Mouse (Mus musculus): ENCODE measurements at regions not wholly inside any gene's neighbourhood (a gene's known extent, or its start where the extent isn't known, plus 50 kb on each side); places are given as distances from the start of the nearest gene placed in this dataset.

DNA sequence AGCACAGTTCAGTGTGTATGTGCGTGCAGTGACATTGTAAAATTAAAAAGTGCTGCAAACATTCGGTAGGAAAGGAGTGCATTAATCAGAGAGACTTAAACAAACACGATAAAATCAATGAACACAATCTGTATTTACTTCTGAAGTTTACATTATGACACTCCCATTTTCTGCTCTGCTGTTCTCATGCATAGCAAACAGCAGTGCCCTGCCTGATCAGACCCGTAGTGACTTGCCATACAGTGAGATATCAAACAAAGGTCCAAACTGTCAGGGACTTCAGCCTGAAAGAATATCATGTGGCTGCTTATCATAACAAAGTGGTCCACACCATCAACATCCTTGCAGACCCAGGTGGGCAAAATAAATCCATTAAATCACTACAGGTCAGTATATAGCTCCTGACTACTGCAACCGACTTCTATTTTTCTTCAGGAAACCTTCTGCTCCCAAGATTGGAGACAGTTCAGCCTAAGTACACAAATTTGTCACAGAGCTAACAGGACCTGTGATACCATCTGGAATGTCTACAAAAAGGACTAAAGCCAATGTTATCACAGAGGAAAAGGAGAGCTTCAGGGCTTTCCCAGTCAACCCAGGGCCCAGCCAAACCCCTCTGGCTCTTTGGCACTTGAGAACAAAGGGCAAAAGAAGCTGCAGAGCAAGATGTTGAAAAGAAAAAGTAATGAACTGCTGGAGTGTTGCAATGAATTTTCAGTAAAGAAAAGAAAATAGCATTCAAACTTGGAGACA is 495.8 kb downstream of the Trib2 start:
- TF ChIP-seq HCFC1 (IDR thresholded peaks at IDR 0.05; ENCODE audit: borderline replicate concordance, insufficient read depth, low read length) (no peak), CHD2 (IDR thresholded peaks at IDR 0.05; ENCODE audit: low read depth, low read length) (no peak), ZC3H11A (IDR thresholded peaks at IDR 0.05; ENCODE audit: borderline replicate concordance, low read depth, low read length) (no peak), MAFK (IDR thresholded peaks at IDR 0.05; ENCODE audit: insufficient read depth, low read depth, low read length) (no peak), ZNF384 (IDR thresholded peaks at IDR 0.05; ENCODE audit: low read depth, low read length) (no peak)
- Histone ChIP-seq H3K36me3 (ENCODE audit: control insufficient read depth, insufficient read depth, low read length, poor library complexity, severe bottlenecking) (no peaks in the 10 kb centered on the region), H3K9me3 (ENCODE audit: control insufficient read depth, insufficient read depth, low read depth, low read length) (no peaks in the 10 kb centered on the region), H3K4me3 (ENCODE audit: insufficient read depth in 1 of 2, low read depth in 1 of 2, low read length in 2 of 2, poor library complexity in 1 of 2, severe bottlenecking in 1 of 2) (no peak overlapping the region), H3K9ac (ENCODE audit: insufficient read depth, low read depth, low read length, poor library complexity, severe bottlenecking) (no peak overlapping the region), H3K4me1 (ENCODE audit: control insufficient read depth in 2 of 2, insufficient read depth in 2 of 2, low read length in 2 of 2, poor library complexity in 1 of 2) (no peaks in the 10 kb centered on the region), H3K27ac (ENCODE audit: insufficient read depth, low read depth, low read length, poor library complexity, severe bottlenecking) (no peak overlapping the region)
- DNase-seq (ENCODE audit: low read depth, low spot score): no peak
- in situ Hi-C loops (cut with MboI; ENCODE audit: low sequenced_read_pairs in 2 of 2, unreplicated experiment in 2 of 2): no loop called here

DNA sequence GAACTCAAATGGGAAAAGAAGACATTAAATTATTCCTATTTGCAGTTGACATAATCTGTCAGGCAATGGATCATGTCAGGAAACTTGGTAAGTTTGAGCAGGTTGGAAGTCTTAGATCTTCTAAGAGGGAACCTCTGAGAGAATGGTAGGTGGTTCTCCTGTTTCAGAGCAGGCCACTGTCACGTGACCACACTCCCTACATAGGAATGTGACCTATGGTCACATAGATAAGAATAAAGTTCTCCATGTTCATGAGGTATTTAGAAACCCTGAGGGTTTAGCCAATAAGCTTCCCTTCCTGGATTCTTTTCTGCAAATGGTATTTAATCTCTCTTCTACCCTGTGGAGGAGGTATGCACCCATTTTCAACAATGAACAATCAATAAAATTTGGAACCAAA is 497.1 kb downstream of the Trib2 start:
- H3K9ac ChIP-seq (ENCODE audit: insufficient read depth, low read depth, low read length, poor library complexity, severe bottlenecking): no peak overlapping the region
- H3K27ac ChIP-seq (ENCODE audit: insufficient read depth, low read depth, low read length, poor library complexity, severe bottlenecking): no peak overlapping the region
- no peaks in the 10 kb centered on the region for H3K36me3 ChIP-seq (ENCODE audit: control insufficient read depth, insufficient read depth, low read length, poor library complexity, severe bottlenecking)
- no peak for TF ChIP-seq ZNF384 (IDR thresholded peaks at IDR 0.05; ENCODE audit: low read depth, low read length)
- no peak for TF ChIP-seq CHD2 (IDR thresholded peaks at IDR 0.05; ENCODE audit: low read depth, low read length)
- no peak for TF ChIP-seq HCFC1 (IDR thresholded peaks at IDR 0.05; ENCODE audit: borderline replicate concordance, insufficient read depth, low read length)
- TF ChIP-seq ZC3H11A (IDR thresholded peaks at IDR 0.05; ENCODE audit: borderline replicate concordance, low read depth, low read length): no peak
- TF ChIP-seq MAFK (IDR thresholded peaks at IDR 0.05; ENCODE audit: insufficient read depth, low read depth, low read length): no peak
- no peaks in the 10 kb centered on the region for H3K4me1 ChIP-seq (ENCODE audit: control insufficient read depth in 2 of 2, insufficient read depth in 2 of 2, low read length in 2 of 2, poor library complexity in 1 of 2)
- H3K9me3 ChIP-seq (ENCODE audit: control insufficient read depth, insufficient read depth, low read depth, low read length): no peaks in the 10 kb centered on the region
- DNase-seq (ENCODE audit: low read depth, low spot score): no peak
- in situ Hi-C loops (cut with MboI; ENCODE audit: low sequenced_read_pairs in 2 of 2, unreplicated experiment in 2 of 2): no loop called here
- no peak overlapping the region for H3K4me3 ChIP-seq (ENCODE audit: insufficient read depth in 1 of 2, low read depth in 1 of 2, low read length in 2 of 2, poor library complexity in 1 of 2, severe bottlenecking in 1 of 2)

DNA sequence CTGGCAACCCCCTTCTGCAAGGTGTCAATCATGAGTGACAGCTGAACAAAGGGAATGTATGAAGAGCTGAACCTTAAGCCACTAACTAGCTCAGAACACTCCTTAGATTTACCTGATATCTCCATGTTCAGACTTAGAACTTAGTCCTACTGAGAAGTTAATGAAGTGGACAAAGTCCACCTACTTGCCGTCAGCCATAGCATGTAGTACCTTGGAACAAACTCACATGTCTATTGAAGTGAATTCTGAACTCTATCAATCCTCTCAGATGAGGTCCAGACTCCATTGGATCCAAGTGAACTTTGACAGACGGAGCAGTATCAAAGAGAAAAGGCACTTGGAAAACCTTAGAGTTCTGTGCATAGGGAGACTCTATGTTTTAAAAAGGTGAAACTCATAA is 521.8 kb downstream of the Trib2 start:
- H3K4me1 ChIP-seq (ENCODE audit: control insufficient read depth in 2 of 2, insufficient read depth in 2 of 2, low read length in 2 of 2, poor library complexity in 1 of 2): no peaks in the 10 kb centered on the region
- in situ Hi-C loops (cut with MboI; ENCODE audit: low sequenced_read_pairs in 2 of 2, unreplicated experiment in 2 of 2): no loop called here
- H3K9me3 ChIP-seq (ENCODE audit: control insufficient read depth, insufficient read depth, low read depth, low read length): no peaks in the 10 kb centered on the region
- no peak overlapping the region for H3K27ac ChIP-seq (ENCODE audit: insufficient read depth, low read depth, low read length, poor library complexity, severe bottlenecking)
- no peak overlapping the region for H3K9ac ChIP-seq (ENCODE audit: insufficient read depth, low read depth, low read length, poor library complexity, severe bottlenecking)
- H3K36me3 ChIP-seq (ENCODE audit: control insufficient read depth, insufficient read depth, low read length, poor library complexity, severe bottlenecking): no peaks in the 10 kb centered on the region
- TF ChIP-seq MAFK (IDR thresholded peaks at IDR 0.05; ENCODE audit: insufficient read depth, low read depth, low read length): no peak
- TF ChIP-seq ZNF384 (IDR thresholded peaks at IDR 0.05; ENCODE audit: low read depth, low read length): no peak
- no peak for TF ChIP-seq HCFC1 (IDR thresholded peaks at IDR 0.05; ENCODE audit: borderline replicate concordance, insufficient read depth, low read length)
- TF ChIP-seq ZC3H11A (IDR thresholded peaks at IDR 0.05; ENCODE audit: borderline replicate concordance, low read depth, low read length): no peak
- no peak for TF ChIP-seq CHD2 (IDR thresholded peaks at IDR 0.05; ENCODE audit: low read depth, low read length)
- no peak overlapping the region for H3K4me3 ChIP-seq (ENCODE audit: insufficient read depth in 1 of 2, low read depth in 1 of 2, low read length in 2 of 2, poor library complexity in 1 of 2, severe bottlenecking in 1 of 2)
- DNase-seq (ENCODE audit: low read depth, low spot score): no peak

DNA sequence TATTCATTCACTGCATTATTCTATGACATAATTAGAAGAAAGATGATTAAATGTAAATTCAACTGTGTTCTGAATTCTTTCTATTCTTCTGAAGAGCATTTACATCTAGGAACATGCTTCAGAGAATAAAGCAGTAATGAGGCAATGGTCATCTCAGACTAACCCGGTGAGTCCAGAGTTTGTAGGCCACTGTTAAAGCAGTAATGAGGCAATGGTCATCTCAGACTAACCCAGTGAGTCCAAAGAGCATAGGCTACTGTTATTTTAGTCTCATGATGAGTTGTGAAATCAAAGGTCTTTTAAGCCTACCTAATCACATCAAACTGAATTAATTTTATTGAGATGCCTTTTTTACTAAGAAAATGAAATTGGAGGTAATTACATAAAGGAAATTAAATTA is 554.6 kb downstream of the Trib2 start:
- in situ Hi-C loops (cut with MboI; ENCODE audit: low sequenced_read_pairs in 2 of 2, unreplicated experiment in 2 of 2): no loop called here
- no peaks in the 10 kb centered on the region for H3K36me3 ChIP-seq (ENCODE audit: control insufficient read depth, insufficient read depth, low read length, poor library complexity, severe bottlenecking)
- H3K9me3 ChIP-seq (ENCODE audit: control insufficient read depth, insufficient read depth, low read depth, low read length): no peaks in the 10 kb centered on the region
- no peak overlapping the region for H3K4me3 ChIP-seq (ENCODE audit: insufficient read depth in 1 of 2, low read depth in 1 of 2, low read length in 2 of 2, poor library complexity in 1 of 2, severe bottlenecking in 1 of 2)
- H3K4me1 ChIP-seq (ENCODE audit: control insufficient read depth in 2 of 2, insufficient read depth in 2 of 2, low read length in 2 of 2, poor library complexity in 1 of 2): no peaks in the 10 kb centered on the region
- TF ChIP-seq ZC3H11A (IDR thresholded peaks at IDR 0.05; ENCODE audit: borderline replicate concordance, low read depth, low read length) (no peak), CHD2 (IDR thresholded peaks at IDR 0.05; ENCODE audit: low read depth, low read length) (no peak), MAFK (IDR thresholded peaks at IDR 0.05; ENCODE audit: insufficient read depth, low read depth, low read length) (no peak), HCFC1 (IDR thresholded peaks at IDR 0.05; ENCODE audit: borderline replicate concordance, insufficient read depth, low read length) (no peak), ZNF384 (IDR thresholded peaks at IDR 0.05; ENCODE audit: low read depth, low read length) (no peak)
- no peak overlapping the region for H3K9ac ChIP-seq (ENCODE audit: insufficient read depth, low read depth, low read length, poor library complexity, severe bottlenecking)
- H3K27ac ChIP-seq (ENCODE audit: insufficient read depth, low read depth, low read length, poor library complexity, severe bottlenecking): no peak overlapping the region
- no peak for DNase-seq (ENCODE audit: low read depth, low spot score)
